Mouse (Mus musculus) hindbrain, embryonic 10.5 days (tissue): ENCODE measurements around the gene Slc6a13. TPM values are rescaled to one million over a fixed set of nuclear protein-coding genes. Genes with fewer than 3 reads are reported as not detected.

Source experiments
- DNase-seq: peaks from one replicate; pipeline ENCODE4 v3.0.0-alpha.2; 2017; ENCODE audit warnings: low spot score
- H3K27ac ChIP-seq: fragments of 300-500 bp; sonication (generic); 2 replicates; pipeline ENCODE4 v1.5.1; 2016; ENCODE audit warnings: mild to moderate bottlenecking, moderate library complexity
- H3K27me3 ChIP-seq: fragments of 300-500 bp; sonication (generic); 2 replicates; pipeline ENCODE4 v1.6.1; 2016; ENCODE audit warnings: mild to moderate bottlenecking; ENCODE audit not compliant: poor library complexity, insufficient read depth, severe bottlenecking
- H3K36me3 ChIP-seq: fragments of 300-500 bp; sonication (generic); 2 replicates; pipeline ENCODE4 v1.6.1; 2016; ENCODE audit warnings: mild to moderate bottlenecking, moderate library complexity
- H3K4me1 ChIP-seq: fragments of 300-500 bp; sonication (generic); replicated peaks from 2 replicates; pipeline ENCODE4 v1.6.1; 2016; ENCODE audit warnings: mild to moderate bottlenecking
- H3K4me3 ChIP-seq: fragments of 300-500 bp; sonication (generic); 2 replicates; pipeline ENCODE4 v1.5.1; 2016; ENCODE audit warnings: mild to moderate bottlenecking, moderate library complexity
- H3K9me3 ChIP-seq: fragments of 300-500 bp; sonication (generic); 2 replicates; pipeline ENCODE4 v1.6.1; 2016; ENCODE audit warnings: mild to moderate bottlenecking, moderate library complexity
- WGBS: fragments of 180-500 bp; shearing (Covaris S2); methylation state at CpG from one replicate; pipeline ENCODE4 v1.1.7; 2016; 5-methylcytosine and 5-hydroxymethylcytosine counted together
- polyA plus RNA-seq: library from polyadenylated mRNA; unstranded; fragments of >200 nt; fragmentation: Nextera tagmentation; extraction: Ambion mirVana; gene quantifications from 2 replicates; pipeline ENCODE4 v1.2.1, GENCODE M21; 2016

Gene Slc6a13
- polyA plus RNA-seq, 1 experiment from 2014 or later = 1.7 TPM

GRCm38 (mm10) chr6:121335841-121336240 lies 35.8 kb downstream of the Slc6a13 start:
- 91% methylated on average over 9 of the region's 9 CpGs for WGBS
- H3K4me1 ChIP-seq = peaks cover 10% of the 10 kb centered on the region; the same call in 1 of the 2 replicates
- H3K27me3 ChIP-seq = peaks cover 11% of the 10 kb centered on the region

GRCm38 (mm10) chr6:121336558-121336957 lies 36.5 kb downstream of the Slc6a13 start:
- no peak overlapping the region for H3K4me3 ChIP-seq
- peaks cover 10% of the 10 kb centered on the region for H3K27me3 ChIP-seq
- 68% methylated on average over 8 of the region's 8 CpGs for WGBS
- DNase-seq = no peak
- no peaks in the 10 kb centered on the region for H3K9me3 ChIP-seq
- no peaks in the 10 kb centered on the region for H3K36me3 ChIP-seq
- no peak overlapping the region for H3K27ac ChIP-seq
- 0 out of 2 replicates have a peak, but pooled peaks cover 8% of the 10 kb centered on the region for H3K4me1 ChIP-seq

More at GRCm38 (mm10) chr6:121335841-121336240, 35.8 kb downstream of the Slc6a13 start:
- H3K36me3 ChIP-seq = no peaks in the 10 kb centered on the region
- DNase-seq = no peak
- H3K4me3 ChIP-seq = no peak overlapping the region
- no peaks in the 10 kb centered on the region for H3K9me3 ChIP-seq
- 0 out of 2 replicates have a peak overlapping the region, but pooled peaks have one; percentile 5 for H3K27ac ChIP-seq

GRCm38 (mm10) chr6:121337229-121337628 lies 37.2 kb downstream of the Slc6a13 start:
- no peak for DNase-seq
- 90% methylated on average over 9 of the region's 9 CpGs for WGBS

GRCm38 (mm10) chr6:121337770-121338518 lies 37.9 kb downstream of the Slc6a13 start:
- H3K27ac ChIP-seq = no peak overlapping the region
- peaks cover 14% of the 10 kb centered on the region; the same call in 1 of the 2 replicates for H3K27me3 ChIP-seq
- H3K36me3 ChIP-seq = no peaks in the 10 kb centered on the region
- WGBS = 29% methylated on average over 3 of the region's 3 CpGs
- peak; percentile 88 for DNase-seq
- no peaks in the 10 kb centered on the region for H3K9me3 ChIP-seq
- H3K4me1 ChIP-seq = peaks cover 11% of the 10 kb centered on the region; the same call in 1 of the 2 replicates
- no peak overlapping the region for H3K4me3 ChIP-seq

More at GRCm38 (mm10) chr6:121337229-121337628, 37.2 kb downstream of the Slc6a13 start:
- Histone ChIP-seq H3K4me1 (0 out of 2 replicates have a peak, but pooled peaks cover 8% of the 10 kb centered on the region), H3K9me3 (no peaks in the 10 kb centered on the region), H3K4me3 (no peak overlapping the region), H3K36me3 (no peaks in the 10 kb centered on the region), H3K27me3 (peaks cover 12% of the 10 kb centered on the region; the same call in 1 of the 2 replicates), H3K27ac (0 out of 2 replicates have a peak overlapping the region, but pooled peaks have one; percentile 29)

GRCm38 (mm10) chr6:121338519-121338896 lies 38.5 kb downstream of the Slc6a13 start:
- Histone ChIP-seq H3K27me3 (peaks cover 20% of the 10 kb centered on the region), H3K27ac (no peak overlapping the region), H3K9me3 (no peaks in the 10 kb centered on the region), H3K4me3 (no peak overlapping the region), H3K4me1 (peaks cover 16% of the 10 kb centered on the region; the same call in 1 of the 2 replicates), H3K36me3 (no peaks in the 10 kb centered on the region)
- no peak for DNase-seq
- 44% methylated on average over 4 of the region's 4 CpGs for WGBS

GRCm38 (mm10) chr6:121341650-121342049 lies 41.6 kb downstream of the Slc6a13 start:
- no peak for DNase-seq
- peaks cover 36% of the 10 kb centered on the region; the same call in 1 of the 2 replicates for H3K4me1 ChIP-seq
- no peaks in the 10 kb centered on the region for H3K36me3 ChIP-seq
- H3K27ac ChIP-seq = no peak overlapping the region
- H3K9me3 ChIP-seq = no peaks in the 10 kb centered on the region
- WGBS = 94% methylated on average over 6 of the region's 6 CpGs
- H3K27me3 ChIP-seq = peaks cover 22% of the 10 kb centered on the region
- H3K4me3 ChIP-seq = no peak overlapping the region

GRCm38 (mm10) chr6:121343026-121343770 lies 43.2 kb downstream of the Slc6a13 start, which contains the start of gene Slc6a12:
Gene Slc6a12 (plus strand): TSS chr6:121343076.
- H3K9me3 ChIP-seq = no peaks in the 10 kb centered on the region
- WGBS = 74% methylated on average over 15 of the region's 15 CpGs
- H3K27me3 ChIP-seq = peaks cover 22% of the 10 kb centered on the region
- DNase-seq = no peak
- H3K4me3 ChIP-seq = no peak within 1 kb of the TSS
- no peaks in the 10 kb centered on the region for H3K36me3 ChIP-seq
- peaks cover 38% of the 10 kb centered on the region; the same call in 1 of the 2 replicates for H3K4me1 ChIP-seq
- H3K27ac ChIP-seq = no peak within 1 kb of the TSS

GRCm38 (mm10) chr6:121343771-121344123 lies 43.7 kb downstream of the Slc6a13 start:
- H3K4me1 ChIP-seq = peaks cover 33% of the 10 kb centered on the region; the same call in 1 of the 2 replicates
- no peak for DNase-seq
- no peaks in the 10 kb centered on the region for H3K9me3 ChIP-seq
- H3K4me3 ChIP-seq = no peak overlapping the region
- H3K27ac ChIP-seq = no peak overlapping the region
- no peaks in the 10 kb centered on the region for H3K36me3 ChIP-seq
- WGBS = 76% methylated on average over 6 of the region's 6 CpGs
- peaks cover 22% of the 10 kb centered on the region for H3K27me3 ChIP-seq

- Histone ChIP-seq H3K4me3 (no peak overlapping the region), H3K4me1 (peaks cover 33% of the 10 kb centered on the region; the same call in 1 of the 2 replicates), H3K27me3 (peaks cover 22% of the 10 kb centered on the region), H3K36me3 (no peaks in the 10 kb centered on the region), H3K9me3 (no peaks in the 10 kb centered on the region), H3K27ac (no peak overlapping the region)
- no peak for DNase-seq
- WGBS = 72% methylated on average over 5 of the region's 5 CpGs
Measured at GRCm38 (mm10) chr6:121344329-121344728, 44.3 kb downstream of the Slc6a13 start.

GRCm38 (mm10) chr6:121346428-121346827 lies 46.4 kb downstream of the Slc6a13 start:
- Histone ChIP-seq H3K9me3 (no peaks in the 10 kb centered on the region), H3K36me3 (no peaks in the 10 kb centered on the region), H3K27me3 (peaks cover 15% of the 10 kb centered on the region), H3K4me1 (peaks cover 33% of the 10 kb centered on the region; the same call in 1 of the 2 replicates), H3K4me3 (no peak overlapping the region), H3K27ac (no peak overlapping the region)
- no peak for DNase-seq
- 57% methylated on average over 8 of the region's 8 CpGs for WGBS

- H3K4me1 ChIP-seq = 0 out of 2 replicates have a peak, but pooled peaks cover 3% of the 10 kb centered on the region
- no peak overlapping the region; the same call in 1 of the 2 replicates for H3K27ac ChIP-seq
- H3K27me3 ChIP-seq = no peaks in the 10 kb centered on the region
- WGBS = 52% methylated on average over 2 of the region's 2 CpGs
- H3K36me3 ChIP-seq = no peaks in the 10 kb centered on the region
- no peak overlapping the region for H3K4me3 ChIP-seq
- H3K9me3 ChIP-seq = no peaks in the 10 kb centered on the region
- no peak for DNase-seq
Measured at GRCm38 (mm10) chr6:121352276-121352675, 52.2 kb downstream of the Slc6a13 start.

GRCm38 (mm10) chr6:121356041-121356440 lies 56.0 kb downstream of the Slc6a13 start:
- Histone ChIP-seq H3K27me3 (no peaks in the 10 kb centered on the region), H3K4me1 (0 out of 2 replicates have a peak, but pooled peaks cover 3% of the 10 kb centered on the region), H3K36me3 (no peaks in the 10 kb centered on the region), H3K4me3 (no peak overlapping the region), H3K9me3 (no peaks in the 10 kb centered on the region), H3K27ac (no peak overlapping the region)
- DNase-seq = no peak
- WGBS = 80% methylated on average over 1 of the region's 1 CpGs
